Mouse (Mus musculus) liver, adult 2 months (tissue): ENCODE measurements around the gene Hivep2.

ENCODE experiments used
- CTCF ChIP-seq: fragments of 200-500 bp; IDR thresholded peaks from 2 replicates; pipeline ENCODE4 v1.5.1; 2011; ENCODE audit warnings: low read depth, low read length, control low read depth
- POLR2A ChIP-seq: fragments of 200-500 bp; IDR thresholded peaks from 2 replicates; pipeline ENCODE4 v1.6.1; 2011; ENCODE audit warnings: low read length, control low read depth; ENCODE audit not compliant: insufficient read depth; ENCODE audit errors: extremely low read depth

- TF ChIP-seq POLR2A (no peak), CTCF (no peak)
Measured at GRCm38 (mm10) chr10:14024971-14025370, 59.1 kb downstream of the Hivep2 start.
